Mouse (Mus musculus) monocyte, adult 2 months (primary cell): ENCODE results near the gene Slc12a1.

Experiments
- DNase-seq, 2 experiments: peaks; one replicate each; pipeline ENCODE4 v3.0.0; 2022; ENCODE audit warnings: low spot score in 2 of 2, low read depth in 1 of 2

Gene Slc12a1

GRCm38 (mm10) chr2:125253699-125254098 is 101.4 kb downstream of the Slc12a1 start:
- DNase-seq, result no peak

GRCm38 (mm10) chr2:125254630-125255029 is 102.3 kb downstream of the Slc12a1 start:
- DNase-seq, result no peak

- DNase-seq, result no peak
Measured at GRCm38 (mm10) chr2:125255886-125256285, 103.6 kb downstream of the Slc12a1 start.

GRCm38 (mm10) chr2:125259230-125260120 is 107.2 kb downstream of the Slc12a1 start:
- no peak for DNase-seq

GRCm38 (mm10) chr2:125260326-125260725 is 108.0 kb downstream of the Slc12a1 start:
- DNase-seq, result no peak

- no peak for DNase-seq
Measured at GRCm38 (mm10) chr2:125263056-125263455, 110.8 kb downstream of the Slc12a1 start.

GRCm38 (mm10) chr2:125263753-125264152 is 111.4 kb downstream of the Slc12a1 start:
- DNase-seq, result no peak

GRCm38 (mm10) chr2:125268876-125269275 is 116.6 kb downstream of the Slc12a1 start:
- no peak for DNase-seq

- DNase-seq, result no peak
Measured at GRCm38 (mm10) chr2:125275617-125276016, 123.3 kb downstream of the Slc12a1 start.

GRCm38 (mm10) chr2:125276692-125277091 is 124.4 kb downstream of the Slc12a1 start:
- DNase-seq, result no peak

GRCm38 (mm10) chr2:125278474-125278873 is 126.2 kb downstream of the Slc12a1 start:
- DNase-seq, result no peak
